Mouse (Mus musculus) intestine, embryonic 16.5 days (tissue): ENCODE results near the gene Ptges3. TPM values are rescaled to one million over a fixed set of nuclear protein-coding genes. Genes with fewer than 3 reads are reported as not detected.
"Not testable (repeated sequence)": the region's sequence is repeated elsewhere in the genome, so short reads cannot be mapped to it uniquely, and the experiment has no call there.

ENCODE experiments used
- ATAC-seq: fragments of 200-750 bp; cut with Nextera tagmentation; 2 replicates; pipeline ENCODE4 v1.8.0; 2017; ENCODE audit warnings: moderate TSS enrichment, moderate library complexity
- H3K27ac ChIP-seq: fragments of 300-500 bp; sonication (generic); 2 replicates; pipeline ENCODE4 v1.5.1; 2014; ENCODE audit warnings: mild to moderate bottlenecking, low read length
- H3K27me3 ChIP-seq: fragments of 300-500 bp; sonication (generic); replicated peaks from 2 replicates; pipeline ENCODE4 v1.6.1; 2014; ENCODE audit warnings: low read length, control low read depth, mixed read lengths; ENCODE audit not compliant: control insufficient read depth, insufficient read depth
- H3K36me3 ChIP-seq: fragments of 300-500 bp; sonication (generic); 2 replicates; pipeline ENCODE4 v1.6.1; 2014; ENCODE audit warnings: low read length, control low read depth; ENCODE audit not compliant: control insufficient read depth, insufficient read depth
- H3K4me1 ChIP-seq: fragments of 300-500 bp; sonication (generic); 2 replicates; pipeline ENCODE4 v1.6.1; 2014; ENCODE audit warnings: low read length, control low read depth, mixed read lengths; ENCODE audit not compliant: control insufficient read depth, insufficient read depth
- H3K4me2 ChIP-seq: fragments of 300-500 bp; sonication (generic); 2 replicates; pipeline ENCODE4 v1.6.1; 2014; ENCODE audit warnings: low read depth, low read length, control low read depth
- H3K4me3 ChIP-seq: fragments of 300-500 bp; sonication (generic); 2 replicates; pipeline ENCODE4 v1.5.1; 2014; ENCODE audit warnings: mild to moderate bottlenecking, low read length
- H3K9ac ChIP-seq: fragments of 300-500 bp; sonication (generic); 2 replicates; pipeline ENCODE4 v1.6.1; 2014; ENCODE audit warnings: low read depth, low read length
- H3K9me3 ChIP-seq: fragments of 300-500 bp; sonication (generic); 2 replicates; pipeline ENCODE4 v1.6.1; 2016; ENCODE audit warnings: low read length, control low read depth; ENCODE audit not compliant: control insufficient read depth
- WGBS: fragments of 180-500 bp; shearing (Covaris S2); extraction: QIAGEN DNeasy Blood & Tissue Kit; methylation state at CpG from one replicate; pipeline ENCODE4 v1.1.7; 2014; 5-methylcytosine and 5-hydroxymethylcytosine counted together
- polyA plus RNA-seq: library from polyadenylated mRNA; unstranded; fragments of >200 nt; fragmentation: Nextera tagmentation; extraction: Ambion mirVana; gene quantifications from 2 replicates; pipeline ENCODE4 v1.2.1, GENCODE M21; 2015

The Ptges3 gene
- polyA plus RNA-seq, 1 experiment from 2014 or later: 401 TPM

DNA sequence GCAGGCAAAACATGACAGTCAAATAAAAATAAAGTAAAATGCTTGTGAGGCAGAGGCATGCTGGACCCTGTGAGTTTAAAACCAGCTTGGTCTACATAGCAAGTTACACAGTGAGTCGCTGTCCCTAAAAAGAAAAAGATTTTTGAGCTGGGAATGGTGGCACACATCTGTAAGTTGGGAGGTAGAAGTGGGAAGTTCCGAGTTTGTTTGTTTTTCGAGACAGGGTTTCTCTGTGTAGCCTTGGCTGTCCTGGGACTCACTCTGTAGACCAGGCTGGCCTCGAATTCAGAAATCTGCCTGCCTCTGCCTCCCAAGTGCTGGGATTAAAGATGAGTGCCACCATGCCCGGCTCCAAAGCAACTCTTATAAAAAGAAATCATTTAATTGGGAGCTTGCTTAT is 19.5 kb downstream of the Ptges3 start:
- H3K36me3 ChIP-seq, H3K9me3 ChIP-seq, H3K4me1 ChIP-seq, H3K9ac ChIP-seq, H3K4me2 ChIP-seq, ATAC-seq, H3K27ac ChIP-seq, H3K27me3 ChIP-seq, H3K4me3 ChIP-seq: not testable (repeated sequence)
- 82% methylated on average over 5 of the region's 5 CpGs for WGBS

- Histone ChIP-seq H3K36me3 (peaks cover 2% of the 10 kb centered on the region; the same call in 1 of the 2 replicates), H3K4me3 (no peak overlapping the region), H3K27ac (no peak overlapping the region), H3K9ac (no peak overlapping the region), H3K4me2 (no peak overlapping the region), H3K9me3 (no peaks in the 10 kb centered on the region), H3K27me3 (no peaks in the 10 kb centered on the region), H3K4me1 (peaks cover 8% of the 10 kb centered on the region)
- 82% methylated on average over 1 of the region's 1 CpGs for WGBS
- no peak for ATAC-seq
Measured at GRCm38 (mm10) chr10:128080496-128080895, 21.7 kb downstream of the Ptges3 start.

- ATAC-seq: no peak
- Histone ChIP-seq H3K4me2 (peak overlapping the region; percentile 79), H3K4me3 (peak overlapping the region; percentile 81), H3K36me3 (peaks cover 11% of the 10 kb centered on the region; the same call in 1 of the 2 replicates), H3K4me1 (peaks cover 8% of the 10 kb centered on the region), H3K27ac (0 out of 2 replicates have a peak overlapping the region, but pooled peaks have one; percentile 24), H3K9ac (peak overlapping the region; percentile 79), H3K9me3 (no peaks in the 10 kb centered on the region), H3K27me3 (no peaks in the 10 kb centered on the region)
- WGBS: 51% methylated on average over 6 of the region's 6 CpGs
Measured at GRCm38 (mm10) chr10:128081807-128082476, 23.2 kb downstream of the Ptges3 start.

DNA sequence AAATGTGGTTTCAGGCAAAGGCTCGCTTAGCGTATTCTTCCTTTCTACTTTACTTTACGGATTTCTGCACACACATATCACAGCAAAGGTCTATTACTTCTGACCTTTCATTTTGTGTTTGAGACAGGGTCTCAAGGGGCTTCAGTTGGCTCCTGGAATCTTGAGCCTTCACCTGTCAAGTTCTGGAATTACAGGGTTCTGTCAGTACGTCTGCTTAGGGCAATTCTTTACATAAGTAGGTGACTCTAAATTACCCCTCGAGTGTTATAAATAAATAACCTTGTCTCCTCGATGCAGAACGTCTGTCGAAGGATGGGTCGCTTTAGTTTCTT is 23.7 kb downstream of the Ptges3 start:
- ATAC-seq: no peak
- Histone ChIP-seq H3K27ac (peak overlapping the region; percentile 86), H3K4me1 (peaks cover 8% of the 10 kb centered on the region), H3K9me3 (no peaks in the 10 kb centered on the region), H3K36me3 (peaks cover 11% of the 10 kb centered on the region; the same call in 1 of the 2 replicates), H3K27me3 (no peaks in the 10 kb centered on the region), H3K9ac (peak overlapping the region; percentile 79), H3K4me2 (peak overlapping the region; percentile 79), H3K4me3 (peak overlapping the region; percentile 81)
- 9% methylated on average over 9 of the region's 9 CpGs for WGBS

DNA sequence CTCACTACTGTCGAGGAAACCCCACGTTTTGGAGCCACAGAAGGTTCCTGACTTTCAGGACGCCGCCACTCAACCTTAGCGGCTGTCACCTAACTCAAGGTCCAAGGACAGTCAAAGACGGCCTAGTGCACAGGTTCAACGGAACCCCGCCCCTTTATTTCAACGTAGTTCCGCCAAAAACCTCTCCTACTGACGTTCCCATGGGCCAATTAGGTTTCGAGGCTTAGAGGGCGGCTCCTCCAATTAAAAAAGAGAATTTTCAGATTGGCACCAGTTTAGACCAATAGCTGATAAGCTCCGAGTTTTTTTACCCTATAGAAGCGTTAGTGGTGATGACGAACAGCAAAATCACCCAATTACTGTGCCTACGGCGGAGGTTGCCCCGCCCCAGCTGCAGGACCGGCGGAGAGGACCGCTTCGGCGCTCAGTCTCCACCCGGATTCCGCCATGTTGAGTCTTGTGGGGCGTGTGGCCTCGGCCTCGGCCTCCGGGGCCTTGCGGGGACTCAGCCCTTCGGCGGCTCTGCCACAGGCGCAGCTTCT is 24.2 kb downstream of the Ptges3 start, which contains the start of gene Atp5b:
Gene Atp5b, plus strand, starts transcription at position 394 of the 542 bp plus-strand sequence.
- Histone ChIP-seq H3K4me1 (peaks cover 8% of the 10 kb centered on the region), H3K4me3 (peak within 1 kb of the TSS; percentile 81), H3K36me3 (peaks cover 16% of the 10 kb centered on the region; the same call in 1 of the 2 replicates), H3K9me3 (no peaks in the 10 kb centered on the region), H3K4me2 (peak within 1 kb of the TSS; percentile 79), H3K9ac (peak within 1 kb of the TSS; percentile 82), H3K27me3 (no peaks in the 10 kb centered on the region), H3K27ac (peak within 1 kb of the TSS; percentile 86)
- ATAC-seq: peak; percentile 98
- whole genome bisulfite sequencing: under 1% methylated on average over 34 of the region's 34 CpGs

GRCm38 (mm10) chr10:128083688-128084087 is 24.9 kb downstream of the Ptges3 start:
- H3K4me3 ChIP-seq: peak overlapping the region; percentile 81
- H3K27ac ChIP-seq: peak overlapping the region; percentile 72
- WGBS: under 1% methylated on average over 22 of the region's 22 CpGs
- H3K4me2 ChIP-seq: peak overlapping the region; percentile 75
- peaks cover 23% of the 10 kb centered on the region for H3K36me3 ChIP-seq
- no peaks in the 10 kb centered on the region for H3K9me3 ChIP-seq
- H3K4me1 ChIP-seq: peaks cover 8% of the 10 kb centered on the region
- peak overlapping the region; percentile 82 for H3K9ac ChIP-seq
- H3K27me3 ChIP-seq: no peaks in the 10 kb centered on the region
- no peak; the same call in 1 of the 2 replicates for ATAC-seq

GRCm38 (mm10) chr10:128084160-128084559 is 25.4 kb downstream of the Ptges3 start:
- ATAC-seq: no peak
- Histone ChIP-seq H3K4me1 (peaks cover 8% of the 10 kb centered on the region), H3K9me3 (no peaks in the 10 kb centered on the region), H3K36me3 (peaks cover 24% of the 10 kb centered on the region), H3K27me3 (no peaks in the 10 kb centered on the region), H3K9ac (peak overlapping the region; percentile 82), H3K27ac (peak overlapping the region; percentile 72), H3K4me3 (peak overlapping the region; percentile 81), H3K4me2 (peak overlapping the region; percentile 75)
- WGBS: 3% methylated on average over 3 of the region's 3 CpGs

- Histone ChIP-seq H3K27ac (no peak overlapping the region), H3K36me3 (peaks cover 30% of the 10 kb centered on the region)
Measured at GRCm38 (mm10) chr10:128086391-128086790, 27.6 kb downstream of the Ptges3 start.

DNA sequence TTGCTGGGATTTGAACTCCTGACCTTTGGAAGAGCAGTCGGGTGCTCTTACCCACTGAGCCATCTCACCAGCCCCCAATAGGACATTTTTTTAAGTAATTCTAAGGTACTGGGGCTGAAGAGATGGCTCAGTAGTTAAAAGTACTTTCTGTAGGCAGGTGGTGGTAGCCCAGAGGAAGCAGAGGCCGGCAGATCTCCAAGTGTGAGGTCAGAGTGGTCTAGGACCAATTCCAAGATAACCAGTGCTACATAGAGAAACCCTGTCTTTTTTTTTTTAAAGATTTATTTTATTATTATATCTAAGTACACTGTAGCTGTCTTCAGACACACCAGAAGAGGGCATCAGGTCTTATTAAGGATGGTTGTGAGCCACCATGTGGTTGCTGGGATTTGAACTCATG is 28.5 kb downstream of the Ptges3 start:
- ATAC-seq: not testable (repeated sequence)

More at GRCm38 (mm10) chr10:128086391-128086790, 27.6 kb downstream of the Ptges3 start:
- 76% methylated on average over 6 of the region's 6 CpGs for WGBS
- Histone ChIP-seq H3K4me1 (peaks cover 12% of the 10 kb centered on the region), H3K4me3 (no peak overlapping the region), H3K9me3 (no peaks in the 10 kb centered on the region), H3K9ac (no peak overlapping the region), H3K27me3 (no peaks in the 10 kb centered on the region), H3K4me2 (no peak overlapping the region)
- ATAC-seq: no peak

More for the DNA sequence above, 28.5 kb downstream of the Ptges3 start:
- H3K27ac ChIP-seq, H3K4me2 ChIP-seq, H3K9me3 ChIP-seq, H3K27me3 ChIP-seq, H3K9ac ChIP-seq, H3K4me3 ChIP-seq: not testable (repeated sequence)
- 82% methylated on average over 2 of the region's 2 CpGs for WGBS
- H3K36me3 ChIP-seq: peaks cover 30% of the 10 kb centered on the region
- peaks cover 15% of the 10 kb centered on the region for H3K4me1 ChIP-seq
